Mouse (Mus musculus) forebrain, embryonic 15.5 days (tissue): ENCODE measurements at regions not wholly inside any gene's neighbourhood (a gene's known extent, or its start where the extent isn't known, plus 50 kb on each side); places are given as distances from the start of the nearest gene placed in this dataset.
"Not testable (repeated sequence)": the region's sequence is repeated elsewhere in the genome, so short reads cannot be mapped to it uniquely, and the experiment has no call there.

ENCODE experiments used
- ATAC-seq: fragments of 200-750 bp; cut with Nextera tagmentation; replicated peaks from 2 replicates; pipeline ENCODE4 v1.8.0; 2017; ENCODE audit warnings: mild to moderate bottlenecking, moderate TSS enrichment, moderate library complexity
- H3K27ac ChIP-seq: fragments of 300-500 bp; sonication (generic); replicated peaks from 2 replicates; pipeline ENCODE4 v1.5.1; 2015; ENCODE audit warnings: mild to moderate bottlenecking, inconsistent platforms
- H3K27me3 ChIP-seq: fragments of 300-500 bp; sonication (generic); 2 replicates; pipeline ENCODE4 v1.6.1; 2015; ENCODE audit warnings: inconsistent platforms
- H3K36me3 ChIP-seq: fragments of 300-500 bp; sonication (generic); 2 replicates; pipeline ENCODE4 v1.6.1; 2015; ENCODE audit warnings: mild to moderate bottlenecking, inconsistent platforms
- H3K4me1 ChIP-seq: fragments of 300-500 bp; sonication (generic); 2 replicates; pipeline ENCODE4 v1.6.1; 2015; ENCODE audit warnings: inconsistent platforms
- H3K4me2 ChIP-seq: fragments of 300-500 bp; sonication (generic); replicated peaks from 2 replicates; pipeline ENCODE4 v1.6.1; 2015; ENCODE audit warnings: mild to moderate bottlenecking, inconsistent platforms
- H3K4me3 ChIP-seq: fragments of 300-500 bp; sonication (generic); 2 replicates; pipeline ENCODE4 v1.5.1; 2015; ENCODE audit warnings: mild to moderate bottlenecking, inconsistent platforms
- H3K9ac ChIP-seq: fragments of 300-500 bp; sonication (generic); replicated peaks from 2 replicates; pipeline ENCODE4 v1.6.1; 2015; ENCODE audit warnings: mild to moderate bottlenecking, inconsistent platforms
- H3K9me3 ChIP-seq: fragments of 300-500 bp; sonication (generic); 2 replicates; pipeline ENCODE4 v1.6.1; 2016; ENCODE audit warnings: inconsistent platforms
- WGBS: fragments of 180-500 bp; shearing (Covaris S2); methylation state at CpG from one replicate; pipeline ENCODE4 v1.1.7; 2015; ENCODE audit warnings: mixed read lengths; 5-methylcytosine and 5-hydroxymethylcytosine counted together

- Histone ChIP-seq H3K9ac (no peak overlapping the region), H3K27me3 (no peaks in the 10 kb centered on the region), H3K4me3 (no peak overlapping the region), H3K4me2 (no peak overlapping the region), H3K4me1 (peaks cover 6% of the 10 kb centered on the region), H3K27ac (no peak overlapping the region; the same call in 1 of the 2 replicates), H3K9me3 (no peaks in the 10 kb centered on the region), H3K36me3 (no peaks in the 10 kb centered on the region)
- 43% methylated on average over 8 of the region's 8 CpGs for WGBS
- ATAC-seq: no peak
Observed at GRCm38 (mm10) chr9:72192051-72192952, 80.6 kb upstream of the Tcf12 start.

GRCm38 (mm10) chr9:72192953-72193337 lies 81.3 kb upstream of the Tcf12 start:
- not testable (repeated sequence) for H3K9me3 ChIP-seq, H3K27me3 ChIP-seq, ATAC-seq, H3K4me2 ChIP-seq, H3K9ac ChIP-seq, H3K27ac ChIP-seq, H3K36me3 ChIP-seq, H3K4me3 ChIP-seq
- WGBS: 79% methylated on average over 1 of the region's 1 CpGs
- peaks cover 12% of the 10 kb centered on the region for H3K4me1 ChIP-seq

GRCm38 (mm10) chr9:72195348-72195747 lies 79.3 kb upstream of the Zfp280d start:
- peaks cover 13% of the 10 kb centered on the region for H3K4me1 ChIP-seq
- H3K27me3 ChIP-seq: no peaks in the 10 kb centered on the region
- H3K4me2 ChIP-seq: no peak overlapping the region
- H3K9ac ChIP-seq: no peak overlapping the region
- H3K27ac ChIP-seq: no peak overlapping the region
- no peak overlapping the region for H3K4me3 ChIP-seq
- WGBS: 53% methylated on average over 3 of the region's 3 CpGs
- ATAC-seq: no peak
- H3K9me3 ChIP-seq: no peaks in the 10 kb centered on the region
- no peaks in the 10 kb centered on the region for H3K36me3 ChIP-seq

- Histone ChIP-seq H3K4me1 (peaks cover 13% of the 10 kb centered on the region), H3K9ac (no peak overlapping the region), H3K4me2 (no peak overlapping the region), H3K9me3 (no peaks in the 10 kb centered on the region), H3K4me3 (no peak overlapping the region), H3K27me3 (no peaks in the 10 kb centered on the region), H3K27ac (no peak overlapping the region; the same call in 1 of the 2 replicates), H3K36me3 (no peaks in the 10 kb centered on the region)
- no peak for ATAC-seq
- WGBS: 63% methylated on average over 10 of the region's 10 CpGs
Observed at GRCm38 (mm10) chr9:72196626-72197330, 77.9 kb upstream of the Zfp280d start.

- H3K27ac ChIP-seq: no peak overlapping the region; the same call in 1 of the 2 replicates
- no peak overlapping the region for H3K9ac ChIP-seq
- ATAC-seq: no peak
- peaks cover 13% of the 10 kb centered on the region for H3K4me1 ChIP-seq
- no peak overlapping the region for H3K4me3 ChIP-seq
- no peak overlapping the region for H3K4me2 ChIP-seq
- 71% methylated on average over 11 of the region's 11 CpGs for WGBS
- no peaks in the 10 kb centered on the region for H3K27me3 ChIP-seq
- H3K36me3 ChIP-seq: no peaks in the 10 kb centered on the region
- H3K9me3 ChIP-seq: no peaks in the 10 kb centered on the region
Observed at GRCm38 (mm10) chr9:72197331-72197732, 77.3 kb upstream of the Zfp280d start.

- Histone ChIP-seq H3K9ac (no peak overlapping the region), H3K27ac (no peak overlapping the region), H3K27me3 (no peaks in the 10 kb centered on the region), H3K9me3 (no peaks in the 10 kb centered on the region), H3K4me2 (no peak overlapping the region), H3K4me3 (no peak overlapping the region), H3K4me1 (peaks cover 13% of the 10 kb centered on the region), H3K36me3 (no peaks in the 10 kb centered on the region)
- WGBS: 91% methylated on average over 5 of the region's 5 CpGs
- no peak for ATAC-seq
Observed at GRCm38 (mm10) chr9:72198976-72199375, 75.7 kb upstream of the Zfp280d start.

GRCm38 (mm10) chr9:72204357-72204905 lies 70.2 kb upstream of the Zfp280d start:
- Histone ChIP-seq H3K27me3 (no peaks in the 10 kb centered on the region), H3K4me2 (no peak overlapping the region), H3K36me3 (no peaks in the 10 kb centered on the region), H3K4me3 (no peak overlapping the region), H3K9ac (no peak overlapping the region), H3K9me3 (no peaks in the 10 kb centered on the region), H3K27ac (no peak overlapping the region), H3K4me1 (no peaks in the 10 kb centered on the region)
- ATAC-seq: no peak
- WGBS: 80% methylated on average over 2 of the region's 2 CpGs

- H3K27ac ChIP-seq: no peak overlapping the region
- no peak overlapping the region for H3K4me2 ChIP-seq
- 88% methylated on average over 7 of the region's 7 CpGs for WGBS
- H3K4me3 ChIP-seq: no peak overlapping the region
- ATAC-seq: no peak
- no peaks in the 10 kb centered on the region for H3K36me3 ChIP-seq
- no peaks in the 10 kb centered on the region for H3K27me3 ChIP-seq
- H3K9me3 ChIP-seq: no peaks in the 10 kb centered on the region
- no peak overlapping the region for H3K9ac ChIP-seq
- H3K4me1 ChIP-seq: no peaks in the 10 kb centered on the region
Observed at GRCm38 (mm10) chr9:72205815-72206214, 68.8 kb upstream of the Zfp280d start.

- WGBS: 83% methylated on average over 2 of the region's 2 CpGs
- no peak overlapping the region for H3K4me2 ChIP-seq
- H3K9ac ChIP-seq: no peak overlapping the region
- no peak overlapping the region for H3K4me3 ChIP-seq
- H3K9me3 ChIP-seq: no peaks in the 10 kb centered on the region
- H3K27ac ChIP-seq: no peak overlapping the region
- ATAC-seq: no peak
- H3K27me3 ChIP-seq: no peaks in the 10 kb centered on the region
- no peaks in the 10 kb centered on the region for H3K4me1 ChIP-seq
- no peaks in the 10 kb centered on the region for H3K36me3 ChIP-seq
Observed at GRCm38 (mm10) chr9:72206911-72207310, 67.7 kb upstream of the Zfp280d start.

GRCm38 (mm10) chr9:72208296-72208695 lies 66.4 kb upstream of the Zfp280d start:
- Histone ChIP-seq H3K27ac (no peak overlapping the region), H3K4me2 (no peak overlapping the region), H3K9ac (no peak overlapping the region), H3K4me3 (no peak overlapping the region), H3K36me3 (no peaks in the 10 kb centered on the region), H3K27me3 (no peaks in the 10 kb centered on the region), H3K4me1 (no peaks in the 10 kb centered on the region), H3K9me3 (no peaks in the 10 kb centered on the region)
- no peak for ATAC-seq
- 48% methylated on average over 7 of the region's 7 CpGs for WGBS

- Histone ChIP-seq H3K4me1 (no peaks in the 10 kb centered on the region), H3K9me3 (no peaks in the 10 kb centered on the region), H3K27me3 (no peaks in the 10 kb centered on the region), H3K27ac (no peak overlapping the region), H3K4me2 (no peak overlapping the region), H3K36me3 (no peaks in the 10 kb centered on the region), H3K4me3 (no peak overlapping the region), H3K9ac (no peak overlapping the region)
- no peak for ATAC-seq
- 63% methylated on average over 11 of the region's 11 CpGs for WGBS
Observed at GRCm38 (mm10) chr9:72217296-72218028, 57.2 kb upstream of the Zfp280d start.

GRCm38 (mm10) chr9:72218736-72219135 lies 55.9 kb upstream of the Zfp280d start:
- ATAC-seq: no peak
- H3K4me2 ChIP-seq: no peak overlapping the region
- H3K4me3 ChIP-seq: no peak overlapping the region
- no peaks in the 10 kb centered on the region for H3K36me3 ChIP-seq
- H3K9ac ChIP-seq: no peak overlapping the region
- H3K4me1 ChIP-seq: no peaks in the 10 kb centered on the region
- H3K27ac ChIP-seq: no peak overlapping the region
- WGBS: 42% methylated on average over 7 of the region's 7 CpGs
- H3K27me3 ChIP-seq: no peaks in the 10 kb centered on the region
- no peaks in the 10 kb centered on the region for H3K9me3 ChIP-seq
